Mouse (Mus musculus): ENCODE results near the gene Uaca. TPM values are rescaled to one million over a fixed set of nuclear protein-coding genes. Genes with fewer than 3 reads are reported as not detected.

Gene Uaca
- polyA plus RNA-seq, 1 experiment, result 1.0 TPM

DNA sequence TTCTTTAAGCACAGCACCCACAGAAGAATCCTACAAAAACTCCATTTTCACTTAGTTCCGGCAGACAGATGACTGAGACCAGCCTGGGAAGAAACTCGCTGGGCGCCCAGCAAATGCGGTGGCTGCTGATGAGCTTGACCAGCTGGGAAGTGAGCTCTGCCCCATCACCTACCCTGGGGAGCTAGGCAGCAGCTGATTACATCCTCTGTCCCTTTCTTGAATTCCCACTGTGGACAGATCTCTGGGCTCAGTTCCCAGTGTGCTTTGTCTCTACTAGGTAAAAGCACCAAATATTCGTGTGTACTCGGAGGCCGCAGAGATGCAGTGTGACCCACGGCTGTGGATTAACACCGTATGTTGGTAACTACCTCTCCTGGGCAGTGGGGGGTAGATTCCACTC, 25.9 kb upstream of the Uaca start:
- TF ChIP-seq POLR2A (IDR thresholded peaks at IDR 0.05; ENCODE audit: low read depth, low read length) (no peak), CTCF (IDR thresholded peaks at IDR 0.05; ENCODE audit: extremely low read depth, insufficient read depth, insufficient read length, insufficient replicate concordance) (no peak)
- no peaks in the 10 kb centered on the region for H3K27me3 ChIP-seq (ENCODE audit: control insufficient read depth, insufficient read depth, low read length)
- H3K4me3 ChIP-seq (ENCODE audit: extremely low read depth, insufficient read depth, insufficient read length), result no peak overlapping the region
- H3K36me3 ChIP-seq (ENCODE audit: control insufficient read depth, insufficient read depth, low read length), result no peaks in the 10 kb centered on the region
- H3K27ac ChIP-seq (ENCODE audit: insufficient read depth, low read length), result no peak overlapping the region
- 78% methylated on average over 9 of the region's 9 CpGs for WGBS
- peaks cover 7% of the 10 kb centered on the region; the same call in 1 of the 2 replicates for H3K4me1 ChIP-seq (ENCODE audit: control insufficient read depth, insufficient read depth, insufficient read length)
- no peak for DNase-seq (ENCODE audit: low read depth in 1 of 2, low spot score in 2 of 2)

DNA sequence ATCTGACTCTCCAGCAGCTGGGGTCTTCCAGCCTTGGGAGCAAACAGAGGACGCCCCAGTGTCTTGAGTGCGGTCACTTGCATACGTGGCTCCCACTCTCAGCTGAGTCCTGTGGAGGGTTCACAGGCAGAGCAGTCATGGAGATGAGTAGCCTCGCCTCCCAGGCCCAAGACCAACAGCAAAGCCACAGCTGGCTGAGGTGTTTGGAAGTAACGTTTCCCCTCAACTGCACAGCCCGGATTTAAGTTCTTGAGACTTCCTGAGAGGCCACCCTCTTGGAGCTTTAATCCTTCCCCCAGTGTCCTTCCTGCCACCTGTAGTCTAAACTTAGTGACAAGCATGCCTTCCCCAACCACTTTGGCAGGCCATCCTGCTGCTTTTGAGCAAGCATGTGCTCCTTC, 24.6 kb upstream of the Uaca start:
- DNase-seq (ENCODE audit: low read depth in 1 of 2, low spot score in 2 of 2), result no peak
- H3K36me3 ChIP-seq (ENCODE audit: control insufficient read depth, insufficient read depth, low read length), result no peaks in the 10 kb centered on the region
- 12% methylated on average over 6 of the region's 6 CpGs for WGBS
- no peak overlapping the region for H3K27ac ChIP-seq (ENCODE audit: insufficient read depth, low read length)
- peaks cover 7% of the 10 kb centered on the region; the same call in 1 of the 2 replicates for H3K4me1 ChIP-seq (ENCODE audit: control insufficient read depth, insufficient read depth, insufficient read length)
- H3K4me3 ChIP-seq (ENCODE audit: extremely low read depth, insufficient read depth, insufficient read length), result no peak overlapping the region
- no peaks in the 10 kb centered on the region for H3K27me3 ChIP-seq (ENCODE audit: control insufficient read depth, insufficient read depth, low read length)
- TF ChIP-seq CTCF (IDR thresholded peaks at IDR 0.05; ENCODE audit: extremely low read depth, insufficient read depth, insufficient read length, insufficient replicate concordance) (no peak), POLR2A (IDR thresholded peaks at IDR 0.05; ENCODE audit: low read depth, low read length) (no peak)

DNA sequence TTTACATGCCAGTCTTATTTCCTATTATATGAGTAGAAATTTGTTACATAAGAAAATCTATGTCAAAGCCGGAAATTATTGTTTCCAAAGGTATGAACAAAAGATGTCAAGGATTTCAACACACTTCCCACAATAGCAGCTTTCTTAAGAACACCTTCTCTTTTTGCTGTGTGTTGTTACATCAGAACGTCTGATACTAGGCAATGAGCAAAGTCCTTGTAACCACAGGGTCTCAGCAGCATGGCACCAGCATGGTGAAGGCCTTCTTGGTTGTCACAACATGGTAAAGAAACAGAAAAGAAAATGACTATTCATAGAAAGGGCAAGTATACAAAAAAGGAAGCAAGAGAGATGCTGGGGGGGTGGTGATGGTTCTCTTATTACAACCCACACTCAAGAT, 20.6 kb upstream of the Uaca start:
- peaks cover 7% of the 10 kb centered on the region; the same call in 1 of the 2 replicates for H3K4me1 ChIP-seq (ENCODE audit: control insufficient read depth, insufficient read depth, insufficient read length)
- no peak overlapping the region for H3K4me3 ChIP-seq (ENCODE audit: extremely low read depth, insufficient read depth, insufficient read length)
- no peak overlapping the region for H3K27ac ChIP-seq (ENCODE audit: insufficient read depth, low read length)
- no peaks in the 10 kb centered on the region for H3K27me3 ChIP-seq (ENCODE audit: control insufficient read depth, insufficient read depth, low read length)
- WGBS, result 78% methylated on average over 2 of the region's 2 CpGs
- TF ChIP-seq POLR2A (IDR thresholded peaks at IDR 0.05; ENCODE audit: low read depth, low read length), result no peak
- no peak for TF ChIP-seq CTCF (IDR thresholded peaks at IDR 0.05; ENCODE audit: extremely low read depth, insufficient read depth, insufficient read length, insufficient replicate concordance)
- DNase-seq (ENCODE audit: low read depth in 1 of 2, low spot score in 2 of 2), result no peak
- H3K36me3 ChIP-seq (ENCODE audit: control insufficient read depth, insufficient read depth, low read length), result no peaks in the 10 kb centered on the region

DNA sequence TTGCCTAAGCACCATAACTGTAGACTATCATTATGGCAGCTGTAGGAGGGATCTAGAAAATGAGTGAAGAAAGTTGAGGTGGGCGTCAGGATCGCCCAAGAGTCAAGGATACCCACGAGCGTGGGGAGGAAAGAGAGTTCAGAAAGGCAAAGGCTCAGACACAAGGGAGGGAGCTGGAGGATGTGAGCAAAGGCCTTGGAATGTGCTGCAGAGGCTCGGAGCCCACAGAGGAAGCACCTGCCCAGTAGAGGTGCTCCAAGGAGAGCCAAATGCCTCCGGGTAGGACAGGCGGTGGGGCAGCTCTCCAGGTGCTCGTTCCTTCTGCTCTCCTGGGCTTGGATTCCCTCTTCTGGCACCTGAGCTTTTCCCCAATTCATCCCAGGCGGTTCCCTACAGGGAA, 17.4 kb upstream of the Uaca start:
- H3K36me3 ChIP-seq (ENCODE audit: control insufficient read depth, insufficient read depth, low read length), result no peaks in the 10 kb centered on the region
- TF ChIP-seq CTCF (IDR thresholded peaks at IDR 0.05; ENCODE audit: extremely low read depth, insufficient read depth, insufficient read length, insufficient replicate concordance), result no peak
- no peaks in the 10 kb centered on the region for H3K27me3 ChIP-seq (ENCODE audit: control insufficient read depth, insufficient read depth, low read length)
- no peak overlapping the region for H3K4me3 ChIP-seq (ENCODE audit: extremely low read depth, insufficient read depth, insufficient read length)
- no peaks in the 10 kb centered on the region for H3K4me1 ChIP-seq (ENCODE audit: control insufficient read depth, insufficient read depth, insufficient read length)
- WGBS, result 80% methylated on average over 9 of the region's 9 CpGs
- DNase-seq (ENCODE audit: low read depth in 1 of 2, low spot score in 2 of 2), result no peak
- H3K27ac ChIP-seq (ENCODE audit: insufficient read depth, low read length), result no peak overlapping the region

DNA sequence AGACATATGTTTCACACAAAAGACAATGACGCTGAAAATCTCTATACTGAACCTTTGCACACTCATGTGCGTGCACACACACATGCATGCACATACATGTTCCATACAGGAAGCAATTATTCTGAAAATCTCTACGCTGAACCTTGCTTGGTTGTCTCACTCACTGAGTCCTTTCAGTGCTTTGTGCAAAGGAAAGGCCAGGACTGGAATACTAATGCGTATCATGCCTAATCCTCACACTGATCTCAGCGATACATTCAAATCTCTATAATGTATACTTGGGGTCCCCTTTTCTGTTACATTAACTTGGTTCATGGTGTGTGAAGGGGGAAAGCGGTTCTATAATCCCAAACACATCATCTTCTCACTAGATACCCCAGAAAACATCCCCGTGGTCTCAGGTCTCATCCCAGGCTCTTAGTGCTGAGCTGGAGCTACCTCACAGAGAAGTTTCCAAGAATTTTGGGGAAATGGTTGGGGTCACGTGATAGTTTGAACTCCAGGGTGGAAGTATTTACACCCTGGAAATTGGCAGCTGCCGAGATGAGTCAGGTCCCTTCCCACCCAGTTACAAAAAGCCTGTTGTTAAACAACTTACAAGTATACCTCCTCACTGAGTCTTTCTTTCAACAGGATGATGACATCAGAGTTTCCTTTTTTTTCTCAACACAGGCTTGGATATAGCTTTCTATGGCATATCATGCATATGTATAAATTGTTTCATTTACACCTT, 12.1 kb upstream of the Uaca start:
- WGBS, result 90% methylated on average over 9 of the region's 9 CpGs
- TF ChIP-seq CTCF (IDR thresholded peaks at IDR 0.05; ENCODE audit: extremely low read depth, insufficient read depth, insufficient read length, insufficient replicate concordance) (no peak), POLR2A (IDR thresholded peaks at IDR 0.05; ENCODE audit: low read depth, low read length) (no peak)
- H3K4me1 ChIP-seq (ENCODE audit: control insufficient read depth, insufficient read depth, insufficient read length), result no peaks in the 10 kb centered on the region
- no peak overlapping the region for H3K4me3 ChIP-seq (ENCODE audit: extremely low read depth, insufficient read depth, insufficient read length)
- DNase-seq (ENCODE audit: low read depth in 1 of 2, low spot score in 2 of 2), result no peak
- no peaks in the 10 kb centered on the region for H3K27me3 ChIP-seq (ENCODE audit: control insufficient read depth, insufficient read depth, low read length)
- no peaks in the 10 kb centered on the region for H3K36me3 ChIP-seq (ENCODE audit: control insufficient read depth, insufficient read depth, low read length)
- H3K27ac ChIP-seq (ENCODE audit: insufficient read depth, low read length), result no peak overlapping the region

DNA sequence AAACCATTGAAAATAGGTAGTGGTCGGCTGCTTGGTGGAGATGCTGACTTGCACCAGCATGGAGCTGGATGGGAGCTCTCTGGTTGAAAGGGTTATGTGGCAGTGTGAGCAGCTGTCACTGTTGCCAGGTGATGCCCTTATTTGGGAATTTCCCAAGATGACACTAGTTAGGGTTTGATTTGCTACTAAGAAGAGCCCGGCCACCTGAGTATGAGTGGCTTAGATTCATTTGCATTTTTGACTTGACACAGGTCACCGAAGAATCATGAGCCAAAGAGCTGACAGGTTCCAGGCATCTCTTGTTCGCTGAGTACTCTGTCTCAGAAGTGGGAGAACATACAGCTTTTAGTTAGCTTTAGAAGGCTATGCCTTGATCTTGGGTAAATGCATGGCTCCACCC, 9.3 kb upstream of the Uaca start:
- WGBS, result 78% methylated on average over 4 of the region's 4 CpGs
- DNase-seq (ENCODE audit: low read depth in 1 of 2, low spot score in 2 of 2), result no peak
- H3K4me3 ChIP-seq (ENCODE audit: extremely low read depth, insufficient read depth, insufficient read length), result no peak overlapping the region
- H3K4me1 ChIP-seq (ENCODE audit: control insufficient read depth, insufficient read depth, insufficient read length), result no peaks in the 10 kb centered on the region
- H3K27me3 ChIP-seq (ENCODE audit: control insufficient read depth, insufficient read depth, low read length), result no peaks in the 10 kb centered on the region
- no peak for TF ChIP-seq POLR2A (IDR thresholded peaks at IDR 0.05; ENCODE audit: low read depth, low read length)
- TF ChIP-seq CTCF (IDR thresholded peaks at IDR 0.05; ENCODE audit: extremely low read depth, insufficient read depth, insufficient read length, insufficient replicate concordance), result no peak
- no peak overlapping the region for H3K27ac ChIP-seq (ENCODE audit: insufficient read depth, low read length)
- H3K36me3 ChIP-seq (ENCODE audit: control insufficient read depth, insufficient read depth, low read length), result no peaks in the 10 kb centered on the region

DNA sequence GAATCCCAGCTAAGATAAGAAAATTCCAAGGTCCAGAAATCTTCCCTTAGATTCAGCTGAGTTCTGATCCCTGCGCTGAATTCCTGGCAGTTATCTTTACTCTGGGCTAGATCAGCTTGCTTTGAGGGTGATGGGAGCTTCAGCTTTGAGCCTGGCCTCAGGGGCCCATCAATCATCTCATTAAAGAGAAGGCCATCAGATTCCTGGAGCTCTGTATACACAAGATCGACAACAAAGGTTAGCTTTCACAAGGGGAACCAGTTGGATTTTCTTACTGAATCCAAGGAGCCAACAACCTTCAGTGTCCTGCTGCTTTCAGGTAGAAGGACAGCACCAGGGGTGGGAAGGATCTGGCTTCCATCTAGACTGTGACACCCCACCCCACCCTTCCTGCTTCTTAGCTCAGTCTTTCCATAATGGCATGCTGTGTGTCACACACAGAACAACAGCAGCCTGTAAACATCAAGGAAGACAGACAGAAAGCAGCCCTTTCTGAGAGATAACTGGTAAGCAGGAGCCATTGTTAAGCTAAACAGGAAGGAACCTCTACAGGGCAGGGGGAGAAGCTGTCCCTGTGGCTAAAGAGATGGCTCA, 6.7 kb upstream of the Uaca start:
- H3K36me3 ChIP-seq (ENCODE audit: control insufficient read depth, insufficient read depth, low read length), result no peaks in the 10 kb centered on the region
- 67% methylated on average over 2 of the region's 2 CpGs for WGBS
- H3K4me3 ChIP-seq (ENCODE audit: extremely low read depth, insufficient read depth, insufficient read length), result no peak overlapping the region
- H3K27me3 ChIP-seq (ENCODE audit: control insufficient read depth, insufficient read depth, low read length), result no peaks in the 10 kb centered on the region
- no peak for DNase-seq (ENCODE audit: low read depth in 1 of 2, low spot score in 2 of 2)
- H3K4me1 ChIP-seq (ENCODE audit: control insufficient read depth, insufficient read depth, insufficient read length), result no peaks in the 10 kb centered on the region
- TF ChIP-seq CTCF (IDR thresholded peaks at IDR 0.05; ENCODE audit: extremely low read depth, insufficient read depth, insufficient read length, insufficient replicate concordance), result no peak
- no peak for TF ChIP-seq POLR2A (IDR thresholded peaks at IDR 0.05; ENCODE audit: low read depth, low read length)
- H3K27ac ChIP-seq (ENCODE audit: insufficient read depth, low read length), result no peak overlapping the region
